Mouse (Mus musculus) c-Kit-positive CD71-negative TER-119-negative erythroid progenitor cells, embryonic 14.5 days (primary cell): Measurements from ENCODE around the gene Serpinb8.

Experiments used
- DNase-seq: peaks from one replicate; pipeline ENCODE4 v3.0.0-alpha.2; 2013; ENCODE audit warnings: low read depth

Gene Serpinb8

DNA sequence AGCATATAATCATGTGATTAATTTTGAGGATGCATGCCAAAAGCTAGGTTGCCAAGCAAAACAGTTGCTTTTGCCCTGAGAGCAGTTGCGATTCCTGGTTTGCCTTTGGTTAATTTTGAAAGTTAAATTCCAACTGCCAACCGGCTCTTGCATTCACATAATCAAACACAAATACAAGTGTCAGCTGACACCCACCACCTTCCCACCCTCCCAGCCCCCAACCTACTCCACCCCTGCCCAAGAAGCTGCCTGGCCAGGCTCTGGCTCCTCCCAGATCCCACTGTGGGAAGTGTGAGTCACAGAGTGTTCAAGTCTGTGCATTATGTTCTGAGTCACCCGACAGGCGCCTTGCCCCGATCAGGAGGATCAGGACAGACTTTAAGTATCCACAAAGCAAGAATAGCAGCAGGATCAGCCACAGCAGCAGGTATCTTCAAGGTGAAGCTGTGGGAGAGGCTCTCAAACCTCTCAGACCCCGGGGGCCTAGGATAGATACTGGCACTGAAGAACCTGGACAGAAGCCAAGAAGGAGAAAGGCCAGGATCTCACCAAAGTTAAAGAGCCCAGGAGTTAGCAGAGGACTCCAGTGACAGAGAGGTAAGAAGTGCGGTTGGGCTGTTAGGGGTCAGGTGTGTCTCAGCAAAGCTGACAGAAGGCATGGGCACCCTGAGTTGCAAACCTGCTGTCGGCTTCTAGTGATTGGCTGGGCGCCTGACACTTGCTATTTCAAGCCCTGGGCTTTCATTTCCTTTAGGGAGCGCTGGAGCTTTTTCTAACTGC lies at the start of gene Serpinb8:
TSS of gene Serpinb8 (plus strand) at position 316 of the 780 bp plus-strand sequence.
- peak; percentile 46 for DNase-seq

DNA sequence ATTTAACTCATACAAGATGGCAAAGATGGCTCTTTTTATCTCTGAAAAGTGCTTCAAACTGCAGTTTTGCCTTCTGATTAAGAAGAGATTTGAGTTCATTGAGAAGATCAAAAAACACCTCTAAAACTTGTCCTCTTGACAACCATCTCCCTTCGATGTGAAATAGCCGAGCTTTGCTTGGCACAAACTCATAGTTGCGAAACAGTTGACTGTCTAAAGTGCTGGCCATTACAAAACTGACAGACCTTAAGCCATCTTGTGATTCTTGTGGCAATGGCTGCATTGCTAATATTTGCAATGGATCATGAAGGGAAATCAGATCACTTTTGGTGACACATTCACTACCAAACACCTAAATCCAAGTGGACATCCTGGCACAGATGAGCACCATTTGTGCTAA lies 30.3 kb upstream of the Serpinb8 start:
- no peak for DNase-seq

DNA sequence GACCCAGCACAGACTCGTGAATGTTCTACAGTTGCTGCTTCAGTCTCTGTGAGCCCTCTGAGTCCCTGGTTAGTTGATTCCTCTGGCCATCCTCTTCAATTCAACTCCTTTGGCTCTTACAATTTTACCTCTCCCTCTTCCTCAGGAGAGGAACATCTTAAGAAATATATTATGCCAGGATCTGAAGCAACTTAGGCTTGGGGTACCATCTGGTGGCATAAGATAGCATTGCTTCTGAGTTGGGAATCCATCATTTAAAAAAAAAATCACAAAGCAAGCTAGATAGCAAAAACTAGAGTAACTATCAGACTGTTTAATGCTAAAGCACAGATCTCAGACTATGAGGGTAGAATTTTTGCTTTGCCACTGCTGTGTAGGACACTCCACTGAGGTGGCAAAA lies 27.7 kb upstream of the Serpinb8 start:
- DNase-seq = no peak

DNA sequence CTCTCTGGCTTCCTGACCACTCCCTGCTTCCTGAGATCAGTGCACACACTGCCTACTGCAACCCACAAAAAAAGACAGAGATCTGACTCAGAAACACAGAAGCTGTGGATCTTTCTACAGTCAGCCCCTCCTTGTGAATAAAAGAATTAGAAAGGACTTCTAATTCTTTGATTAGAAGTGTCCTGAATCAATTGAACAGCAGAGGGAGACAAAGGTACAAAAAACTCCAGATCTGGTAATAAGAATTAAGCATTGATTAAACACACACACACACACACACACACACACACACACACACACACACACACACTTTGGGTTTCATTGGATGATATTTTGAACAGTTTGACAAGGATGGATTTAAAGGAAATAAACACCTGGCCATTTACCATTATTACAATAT lies 24.2 kb upstream of the Serpinb8 start:
- DNase-seq = no peak

DNA sequence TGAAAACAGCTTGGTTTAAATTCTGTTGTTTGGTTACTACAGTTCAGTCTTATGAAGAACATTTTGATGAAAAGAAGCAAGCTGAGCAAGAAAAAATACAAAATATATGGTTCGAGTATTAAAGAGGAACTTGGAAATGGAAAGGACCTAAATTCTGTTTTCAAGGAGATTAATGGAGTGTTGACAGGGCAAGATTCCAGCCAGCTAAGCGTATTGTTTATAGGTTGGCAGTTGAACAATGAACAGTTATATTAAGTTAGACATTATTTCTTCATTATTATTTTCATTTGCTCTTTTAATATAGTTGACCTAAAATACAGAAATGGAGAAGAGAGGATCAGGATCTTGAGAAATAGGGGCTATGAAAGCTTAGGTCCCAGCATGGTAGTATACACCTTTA lies 13.7 kb upstream of the Serpinb8 start:
- DNase-seq = no peak

DNA sequence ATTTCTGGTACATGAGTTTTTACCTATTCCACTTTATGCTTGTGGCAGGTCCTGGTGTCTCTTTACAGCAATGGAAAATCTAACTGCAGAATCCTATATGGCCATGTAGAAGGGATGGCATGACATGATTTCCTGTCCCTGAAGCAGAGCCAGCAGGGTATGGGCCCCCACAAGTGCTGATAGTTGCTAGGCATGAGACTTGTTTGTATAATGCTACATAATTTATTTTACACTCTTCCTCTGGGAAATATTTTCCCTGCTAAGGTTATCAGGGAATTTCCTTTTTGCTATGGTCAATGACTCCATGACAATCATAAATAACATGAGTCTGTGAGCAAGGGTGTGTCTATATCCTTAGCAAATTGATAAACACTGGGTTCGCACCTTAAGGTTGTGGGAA lies 12.3 kb upstream of the Serpinb8 start:
- no peak for DNase-seq

DNA sequence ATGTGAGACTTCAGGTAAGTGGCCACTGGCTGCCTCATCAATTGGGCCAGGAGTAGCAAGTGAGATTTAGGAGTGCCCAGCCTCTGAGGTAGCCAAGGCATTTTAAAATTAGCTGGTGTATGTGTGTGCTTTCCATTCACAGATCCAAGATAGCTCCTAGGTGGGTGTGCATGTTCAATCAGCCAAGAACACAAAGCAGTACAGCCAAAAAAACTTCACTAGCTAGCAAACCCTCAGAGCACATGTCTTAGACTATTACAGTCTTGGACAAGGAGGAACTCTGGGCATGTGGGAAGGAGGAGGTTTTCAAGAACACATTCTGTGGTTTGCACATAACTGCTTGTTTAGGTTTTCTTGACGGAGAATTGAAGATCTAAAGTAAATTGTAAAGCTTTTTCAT lies 8.6 kb upstream of the Serpinb8 start:
- no peak for DNase-seq

DNA sequence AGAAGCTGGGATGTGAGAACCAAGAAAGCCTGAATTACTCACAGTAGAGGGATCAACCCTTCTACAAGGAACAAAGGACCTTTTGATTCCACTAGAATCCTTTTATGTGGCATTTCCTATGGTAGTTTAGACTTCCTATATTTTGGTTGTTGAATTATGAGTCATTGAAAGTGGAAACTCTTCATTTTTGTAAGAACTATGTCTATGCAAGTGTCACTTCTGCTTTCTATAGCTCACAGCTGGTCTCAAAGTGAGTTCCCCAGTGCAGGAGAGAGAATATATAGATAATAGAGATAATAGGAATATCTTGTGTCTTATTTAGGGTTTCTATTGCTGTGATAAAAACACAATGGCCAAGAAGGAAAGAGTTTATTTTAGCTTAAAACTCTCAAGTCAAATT lies 6.9 kb upstream of the Serpinb8 start:
- DNase-seq = no peak

DNA sequence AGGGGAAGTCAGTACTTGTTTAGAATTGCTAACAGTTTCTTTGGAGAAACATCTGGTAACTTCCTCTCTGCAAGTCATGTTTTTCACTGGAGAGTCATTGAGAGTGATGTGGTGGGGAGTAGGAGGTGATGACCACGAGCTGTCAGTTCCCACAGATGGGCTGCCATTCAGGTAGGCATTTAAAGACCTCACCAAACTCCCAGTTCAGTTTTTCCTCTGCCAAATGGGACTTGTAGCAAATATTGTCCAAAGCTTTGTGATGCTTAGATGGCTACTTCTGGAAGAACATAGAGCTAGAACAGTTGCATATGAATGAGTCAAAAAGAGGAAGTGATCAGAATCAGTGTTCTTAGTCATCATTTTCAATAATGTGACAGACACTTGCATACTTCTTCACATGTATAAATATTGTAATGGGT lies 5.8 kb upstream of the Serpinb8 start:
- DNase-seq = no peak

DNA sequence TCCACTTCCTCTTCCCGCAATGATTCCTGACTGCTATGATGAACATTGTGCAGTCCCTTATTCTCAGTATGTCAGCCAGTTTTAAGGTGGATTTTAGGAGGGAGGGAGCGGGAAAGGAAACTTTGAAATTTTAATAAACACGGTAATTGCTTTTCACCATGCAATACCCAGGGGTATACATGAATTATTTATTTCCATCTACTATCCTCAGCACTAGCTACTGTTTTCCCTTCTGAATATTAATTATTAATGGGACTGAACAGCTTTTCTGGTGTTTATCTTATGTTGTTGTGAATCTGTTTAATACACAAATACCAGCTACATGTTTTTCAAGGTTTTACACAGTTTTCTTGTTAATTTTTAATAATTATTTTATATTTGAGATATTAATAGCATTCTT lies 4.9 kb upstream of the Serpinb8 start:
- DNase-seq = no peak

DNA sequence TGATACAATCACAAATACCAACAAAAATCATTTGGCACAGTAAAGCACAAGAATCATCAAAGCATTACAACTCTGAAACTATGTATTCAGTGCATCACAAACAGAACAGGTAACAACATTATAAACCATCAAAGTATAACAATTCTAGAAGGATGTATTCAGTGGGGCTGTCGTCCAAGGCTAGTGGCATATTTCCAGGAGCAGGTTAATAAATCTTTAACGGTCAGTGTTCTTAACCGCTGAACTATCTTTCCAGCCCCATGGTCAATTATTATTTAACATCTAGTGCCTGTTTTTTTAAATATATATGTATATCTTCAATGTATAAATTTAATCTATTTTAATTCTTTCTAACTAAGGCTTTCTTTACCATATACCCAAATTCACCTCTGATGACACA lies 3.6 kb upstream of the Serpinb8 start:
- no peak for DNase-seq

DNA sequence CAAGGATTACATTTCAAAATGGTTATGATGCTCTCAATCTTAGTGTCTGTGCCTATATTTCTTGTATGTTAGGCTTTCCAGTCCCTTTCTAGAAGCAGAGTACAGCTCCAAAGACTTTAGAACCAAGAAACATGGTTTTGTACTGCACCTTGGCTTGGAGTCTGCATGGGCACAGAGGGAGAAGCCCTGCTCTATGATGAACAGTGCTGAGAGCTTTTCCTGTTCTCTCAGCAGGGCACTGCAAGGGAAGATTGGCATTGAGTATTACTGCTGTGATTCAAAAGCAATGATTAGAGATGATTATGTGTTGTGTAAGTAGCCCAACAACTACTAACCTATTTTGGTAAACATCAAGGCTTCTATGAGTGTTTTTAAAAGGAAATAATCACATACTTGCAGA lies 1.6 kb upstream of the Serpinb8 start:
- DNase-seq = no peak

DNA sequence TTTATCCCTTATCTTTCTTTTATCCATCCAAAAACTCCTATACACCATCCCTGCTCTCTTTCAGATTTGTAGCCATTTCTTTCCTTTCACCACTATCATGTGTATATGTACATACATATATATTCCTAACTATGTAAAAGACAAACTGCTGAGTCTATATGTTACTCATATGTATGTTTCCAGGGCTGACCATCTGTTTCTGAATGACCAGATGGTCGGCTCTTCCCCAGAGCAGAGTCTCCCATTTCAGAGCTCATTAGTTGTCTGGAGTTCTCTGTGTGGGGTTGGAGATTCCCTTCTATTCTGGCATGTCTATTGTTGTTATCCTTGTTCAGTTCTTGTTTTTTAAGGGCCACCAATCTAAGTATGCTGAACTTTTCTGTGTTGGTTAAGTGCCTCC lies 1.2 kb upstream of the Serpinb8 start:
- DNase-seq = no peak

DNA sequence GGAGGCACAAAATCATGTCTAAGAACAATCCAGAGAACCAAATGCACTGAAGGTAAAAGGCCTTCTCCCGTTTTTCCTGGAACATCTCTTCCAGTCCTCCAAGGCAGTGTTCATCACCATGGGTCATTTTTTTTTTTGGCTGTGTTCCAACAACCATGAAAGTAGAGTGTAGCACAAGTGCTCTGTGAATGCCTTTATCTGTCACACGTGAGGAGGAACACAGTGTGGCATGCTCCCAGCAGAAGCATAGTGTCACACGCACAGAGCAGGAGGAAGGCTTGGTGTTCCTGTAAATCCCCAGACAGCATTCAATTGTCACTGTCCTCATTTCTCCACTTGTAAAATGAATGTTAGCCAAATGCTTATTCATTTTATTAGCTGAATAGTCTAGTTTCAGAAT lies 2.8 kb downstream of the Serpinb8 start:
- no peak for DNase-seq

DNA sequence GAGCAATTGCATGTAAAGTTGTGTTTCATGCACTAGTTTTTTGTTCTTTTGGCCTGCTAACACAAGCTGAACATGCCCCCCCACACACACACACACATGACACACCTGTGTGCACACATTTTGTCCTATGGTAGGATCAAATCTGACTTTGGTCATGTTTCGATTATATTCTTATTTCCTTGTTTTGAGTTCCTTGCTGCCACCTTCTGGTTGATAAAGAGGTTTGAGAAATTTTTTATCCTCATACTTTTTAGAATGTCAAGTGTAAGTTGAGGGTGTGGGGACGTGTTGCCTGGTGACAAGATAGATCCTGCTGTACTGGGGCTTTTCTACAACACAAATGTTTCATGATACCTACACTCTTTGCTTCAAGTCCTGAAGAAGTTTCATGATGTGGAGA lies 3.7 kb downstream of the Serpinb8 start:
- no peak for DNase-seq

DNA sequence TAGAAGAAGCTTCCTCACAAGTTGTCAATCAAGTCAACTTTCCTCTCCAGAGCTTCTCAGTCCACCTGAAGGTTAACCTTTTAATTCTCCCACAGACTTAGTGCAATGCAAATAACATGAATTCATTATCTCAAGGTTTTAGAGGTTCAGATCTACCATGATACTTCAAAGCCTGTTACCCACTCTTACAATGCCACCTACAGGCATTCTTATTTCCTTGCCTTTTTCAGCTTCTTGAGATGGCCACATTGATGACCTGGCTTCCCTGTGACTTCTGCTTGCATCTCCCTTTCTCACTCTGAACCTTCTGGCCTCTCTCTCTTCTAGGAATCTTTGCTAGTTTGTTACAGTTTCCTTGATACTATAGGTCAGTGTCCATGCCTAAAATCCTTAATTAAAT lies 7.1 kb downstream of the Serpinb8 start:
- no peak for DNase-seq

DNA sequence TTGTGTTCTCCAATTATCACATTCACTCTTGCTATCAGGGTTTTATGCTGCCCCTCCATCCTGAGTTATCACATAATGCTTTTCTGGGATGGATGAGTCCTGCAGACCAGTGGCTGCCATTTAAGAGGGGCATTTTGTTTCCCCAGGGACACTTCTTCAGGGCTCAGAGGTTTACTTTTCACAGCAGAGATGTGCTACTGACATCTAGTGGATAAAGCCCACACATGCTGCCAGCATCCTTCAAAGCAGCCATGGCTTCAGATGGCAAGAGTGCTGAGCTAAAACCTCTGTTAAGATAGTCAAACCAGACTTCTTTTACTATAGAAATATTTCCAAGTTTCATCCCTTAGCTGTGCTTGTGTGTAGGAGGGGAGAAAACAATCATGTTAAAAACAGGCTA lies 8.7 kb downstream of the Serpinb8 start:
- no peak for DNase-seq

DNA sequence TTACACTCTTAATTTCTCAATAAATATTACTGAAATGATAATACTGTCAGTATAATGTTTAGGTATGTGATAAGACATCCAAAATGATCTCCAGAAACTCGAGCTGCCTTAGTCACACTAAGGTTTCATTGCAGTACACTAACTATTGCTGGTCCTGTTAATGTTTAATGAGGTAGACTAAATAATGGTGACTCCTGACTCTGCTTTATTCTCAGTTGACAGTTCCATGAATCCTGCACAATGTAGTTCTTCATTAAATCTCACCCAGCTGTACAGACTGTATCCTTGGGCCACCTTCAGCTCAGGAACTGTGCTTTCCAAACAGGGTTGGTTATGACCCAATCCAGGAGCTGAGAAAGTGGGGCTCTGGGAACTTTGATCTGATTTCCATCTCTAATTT lies 19.1 kb downstream of the Serpinb8 start:
- DNase-seq = no peak

DNA sequence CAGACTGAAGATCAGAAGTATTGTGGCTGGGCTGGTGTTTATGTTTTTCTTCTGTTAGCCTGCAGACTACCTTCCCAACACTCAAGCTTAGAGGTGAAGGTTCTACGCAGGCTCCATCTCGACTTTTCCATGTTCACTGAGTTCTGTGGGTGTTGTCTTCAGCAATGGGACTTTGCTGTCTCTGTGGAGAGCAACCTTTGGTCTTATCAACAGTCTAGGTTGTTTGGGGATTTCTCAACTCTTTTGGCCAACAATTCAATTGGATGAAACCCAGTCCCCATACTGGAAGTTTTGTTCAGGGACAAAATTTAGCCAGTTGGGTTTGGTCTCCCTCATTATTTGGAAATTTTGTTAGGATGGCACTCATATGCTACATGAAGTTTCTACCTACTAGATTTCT lies 24.3 kb downstream of the Serpinb8 start:
- DNase-seq = no peak

DNA sequence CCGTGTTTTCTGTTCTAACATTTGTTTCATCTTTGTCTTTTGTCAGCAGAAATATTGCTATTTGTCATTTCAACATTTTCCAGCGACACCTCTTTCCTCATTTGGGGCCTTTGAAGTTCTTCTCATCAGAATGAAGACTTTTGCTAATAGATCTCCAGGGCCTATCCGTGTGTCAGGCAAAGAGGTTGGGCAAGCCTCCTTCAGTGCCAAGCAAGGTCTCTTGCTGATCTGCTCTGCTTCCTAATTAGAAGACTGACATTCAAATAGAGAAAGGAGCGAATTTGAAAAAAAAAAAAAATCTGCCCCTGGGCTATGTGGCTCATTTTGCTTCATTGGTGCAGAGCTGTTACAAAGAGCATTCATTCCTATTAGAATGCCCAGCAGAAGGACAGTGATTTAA lies 32.2 kb downstream of the Serpinb8 start:
- DNase-seq = no peak

DNA sequence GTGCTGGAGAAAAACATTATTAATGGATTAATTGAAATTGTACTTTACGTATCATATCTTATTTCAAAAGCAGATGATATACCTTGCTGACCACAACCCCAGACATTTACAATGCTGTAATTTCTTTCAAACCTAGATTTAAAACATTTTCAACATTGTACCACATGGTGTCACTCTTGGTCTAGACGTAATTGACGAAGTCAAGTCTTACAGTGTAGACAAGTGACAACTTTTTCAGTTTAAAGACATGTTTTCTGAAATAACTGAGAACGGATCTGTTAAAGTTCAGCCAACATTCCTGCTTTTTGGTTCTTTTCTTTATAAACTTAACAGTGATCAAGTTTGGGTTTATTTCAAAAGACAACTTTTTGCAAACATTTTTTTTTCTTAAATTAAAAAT lies 46.1 kb downstream of the Serpinb8 start:
- DNase-seq = peak; percentile 12

DNA sequence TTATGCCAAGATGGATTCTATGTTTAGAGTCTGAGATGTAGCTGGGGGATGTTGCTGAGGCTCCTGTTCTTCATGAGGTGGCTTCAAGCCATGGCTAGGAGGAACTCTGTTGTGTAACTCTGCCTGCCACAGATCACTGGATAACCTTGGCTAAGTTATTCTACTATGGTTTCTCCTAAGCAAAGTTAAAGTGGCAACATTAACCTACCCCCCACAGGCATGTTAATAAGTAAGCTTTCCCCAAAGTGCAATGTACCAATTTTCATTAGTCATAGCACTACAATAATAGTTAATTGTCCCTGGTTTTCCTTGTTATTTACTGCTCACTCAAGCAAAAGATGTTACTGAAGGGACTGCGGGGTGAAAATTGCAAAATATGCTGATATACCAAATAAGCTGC lies 48.2 kb downstream of the Serpinb8 start:
- DNase-seq = no peak

DNA sequence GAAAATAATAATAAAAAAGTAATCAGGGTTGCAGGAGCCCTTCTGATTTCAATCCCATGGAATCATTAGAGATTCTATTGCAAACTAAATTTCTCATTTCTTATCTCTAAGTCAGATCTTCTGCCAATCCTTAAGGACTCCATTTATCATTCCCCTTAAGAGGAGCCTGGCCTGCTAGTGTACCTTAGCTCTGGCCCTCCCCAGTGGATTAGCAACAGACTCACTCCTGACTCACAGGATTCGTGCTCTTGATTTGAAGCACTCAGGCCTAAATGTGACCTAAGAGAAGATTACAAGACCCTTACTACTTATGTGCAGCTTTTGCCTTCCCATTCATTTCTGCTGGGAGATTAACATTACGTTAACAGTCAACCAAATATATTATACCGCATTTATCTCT lies 48.7 kb downstream of the Serpinb8 start:
- DNase-seq = no peak

DNA sequence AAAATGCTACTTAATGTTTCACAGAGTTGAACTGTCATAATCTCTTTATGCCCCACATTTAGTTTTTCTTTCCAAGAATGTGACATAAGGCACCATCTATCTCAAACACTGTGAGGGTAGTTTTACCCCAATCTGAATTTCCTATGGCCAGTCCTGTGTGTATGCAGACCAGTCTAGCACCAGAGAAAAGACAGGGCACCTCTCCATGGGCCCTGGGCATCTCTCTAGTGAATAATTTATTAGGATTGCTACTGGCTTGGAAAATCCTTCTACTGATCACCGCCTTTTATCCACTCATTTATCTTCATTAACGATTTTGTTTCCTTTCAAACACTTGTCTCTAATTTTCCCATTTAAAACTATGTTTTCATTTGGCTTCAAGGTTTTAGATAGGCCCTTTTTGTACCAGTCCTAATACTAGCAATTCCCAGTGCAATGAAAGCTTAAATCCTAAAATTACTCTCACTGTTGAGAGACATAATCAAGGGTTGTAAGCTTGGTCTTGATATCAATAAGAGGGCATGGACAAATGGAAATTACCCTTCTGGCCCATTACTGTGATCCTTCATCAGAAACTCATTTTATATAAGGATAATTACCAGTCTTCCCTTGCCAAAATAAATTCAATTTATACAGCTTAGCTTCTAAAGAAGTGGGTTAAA lies 52.8 kb downstream of the Serpinb8 start:
- no peak for DNase-seq
